Mouse (Mus musculus): ENCODE results near the gene Kcnab1.
A peak's percentile ranks its signal among the peaks of the same experiment; 100 is the strongest.

Kcnab1 gene

GRCm38 (mm10) chr3:65204356-65205075, 95.3 kb downstream of the Kcnab1 start:
- DNase-seq, result no peak

GRCm38 (mm10) chr3:65205539-65206020, 96.4 kb downstream of the Kcnab1 start:
- no peak for DNase-seq

GRCm38 (mm10) chr3:65213725-65214124, 104.5 kb downstream of the Kcnab1 start:
- peak; percentile 58 to 63 for DNase-seq

- DNase-seq, result no peak
Observed at GRCm38 (mm10) chr3:65214635-65215034, 105.5 kb downstream of the Kcnab1 start.

GRCm38 (mm10) chr3:65217673-65218579, 108.7 kb downstream of the Kcnab1 start:
- peak; percentile 74 to 76 for DNase-seq

- DNase-seq, result no peak
Observed at GRCm38 (mm10) chr3:65220287-65220686, 111.1 kb downstream of the Kcnab1 start.

- DNase-seq, result no peak
Observed at GRCm38 (mm10) chr3:65223635-65224034, 114.5 kb downstream of the Kcnab1 start.

GRCm38 (mm10) chr3:65230978-65231377, 121.8 kb downstream of the Kcnab1 start:
- peak in 1 of 2 experiments; percentile 18 for DNase-seq

- peak; percentile 50 to 64 for DNase-seq
Observed at GRCm38 (mm10) chr3:65231419-65232090, 122.4 kb downstream of the Kcnab1 start.

- DNase-seq, result peak in 1 of 2 experiments; percentile 42
Observed at GRCm38 (mm10) chr3:65249023-65249422, 139.8 kb downstream of the Kcnab1 start.

GRCm38 (mm10) chr3:65260521-65260920, 151.3 kb downstream of the Kcnab1 start:
- DNase-seq, result no peak

GRCm38 (mm10) chr3:65262506-65263422, 153.6 kb downstream of the Kcnab1 start:
- DNase-seq, result peak in 1 of 2 experiments; percentile 34

GRCm38 (mm10) chr3:65273317-65273716, 164.1 kb downstream of the Kcnab1 start:
- no peak for DNase-seq

GRCm38 (mm10) chr3:65277777-65278176, 168.6 kb downstream of the Kcnab1 start:
- no peak for DNase-seq

GRCm38 (mm10) chr3:65283366-65283765, 174.2 kb downstream of the Kcnab1 start:
- DNase-seq, result peak; percentile 57 to 81

- DNase-seq, result no peak
Observed at GRCm38 (mm10) chr3:65288994-65289393, 179.8 kb downstream of the Kcnab1 start.

GRCm38 (mm10) chr3:65296996-65297395, 187.8 kb downstream of the Kcnab1 start:
- DNase-seq, result no peak

GRCm38 (mm10) chr3:65299205-65299604, 190.0 kb downstream of the Kcnab1 start:
- peak; percentile 86 to 93 for DNase-seq

- peak; percentile 50 to 73 for DNase-seq
Observed at GRCm38 (mm10) chr3:65301531-65301930, 192.3 kb downstream of the Kcnab1 start.

- no peak for DNase-seq
Observed at GRCm38 (mm10) chr3:65302559-65302958, 193.4 kb downstream of the Kcnab1 start.

GRCm38 (mm10) chr3:65315837-65316236, 206.7 kb downstream of the Kcnab1 start:
- DNase-seq, result no peak

GRCm38 (mm10) chr3:65316738-65317137, 207.6 kb downstream of the Kcnab1 start:
- no peak for DNase-seq
